Mouse (Mus musculus) heart, embryonic 14.5 days (tissue): Measurements from ENCODE around the gene Ssmem1. TPM values are rescaled to one million over a fixed set of nuclear protein-coding genes. Genes with fewer than 3 reads are reported as not detected.

Experiments used
- ATAC-seq: fragments of 200-750 bp; cut with Nextera tagmentation; 2 replicates; pipeline ENCODE4 v1.8.0; 2017; ENCODE audit warnings: low read depth, moderate TSS enrichment; ENCODE audit not compliant: insufficient number of reproducible peaks, insufficient read depth, low FRiP score
- H3K27ac ChIP-seq, 2 experiments: fragments of 200-500 bp in 1 of 2; fragments of 300-500 bp in 1 of 2; sonication (generic) in 1 of 2; replicated peaks in 1 of 2; 2 replicates each; pipeline ENCODE4 v1.5.1; 2012 to 2014; ENCODE audit warnings: low read depth in 2 of 2, low read length in 2 of 2, control low read depth in 1 of 2, mild to moderate bottlenecking in 1 of 2, mixed read lengths in 1 of 2; ENCODE audit not compliant: control insufficient read depth in 1 of 2, insufficient read depth in 1 of 2
- H3K27me3 ChIP-seq: fragments of 300-500 bp; sonication (generic); 2 replicates; pipeline ENCODE4 v1.6.1; 2014; ENCODE audit warnings: mild to moderate bottlenecking, low read length, control low read depth; ENCODE audit not compliant: control insufficient read depth, insufficient read depth
- H3K36me3 ChIP-seq: fragments of 300-500 bp; sonication (generic); 2 replicates; pipeline ENCODE4 v1.6.1; 2014; ENCODE audit warnings: mild to moderate bottlenecking, control low read depth, low read length, mixed read lengths; ENCODE audit not compliant: control insufficient read depth, insufficient read depth
- H3K4me1 ChIP-seq, 2 experiments: fragments of 200-500 bp in 1 of 2; fragments of 300-500 bp in 1 of 2; sonication (generic) in 1 of 2; 2 replicates each; pipeline ENCODE4 v1.6.1; 2012 to 2014; ENCODE audit warnings: low read length in 2 of 2, control low read depth in 1 of 2, mixed read lengths in 1 of 2; ENCODE audit not compliant: control insufficient read depth in 2 of 2, insufficient read depth in 2 of 2
- H3K4me2 ChIP-seq: fragments of 300-500 bp; sonication (generic); 2 replicates; pipeline ENCODE4 v1.6.1; 2014; ENCODE audit warnings: mild to moderate bottlenecking, low read length
- H3K4me3 ChIP-seq, 2 experiments: fragments of 200-500 bp in 1 of 2; fragments of 300-500 bp in 1 of 2; sonication (generic) in 1 of 2; 2 replicates each; pipeline ENCODE4 v1.5.1; 2012 to 2014; ENCODE audit warnings: low read length in 2 of 2, mild to moderate bottlenecking in 2 of 2, control low read depth in 1 of 2, low read depth in 1 of 2, moderate library complexity in 1 of 2; ENCODE audit not compliant: control insufficient read depth in 1 of 2, insufficient read depth in 1 of 2
- H3K9ac ChIP-seq: fragments of 300-500 bp; sonication (generic); 2 replicates; pipeline ENCODE4 v1.6.1; 2014; ENCODE audit warnings: mild to moderate bottlenecking, low read length
- H3K9me3 ChIP-seq: fragments of 300-500 bp; sonication (generic); 2 replicates; pipeline ENCODE4 v1.6.1; 2016; ENCODE audit warnings: low read length, control low read depth; ENCODE audit not compliant: control insufficient read depth
- WGBS: fragments of 180-500 bp; shearing (Covaris S2); extraction: QIAGEN DNeasy Blood & Tissue Kit; methylation state at CpG from one replicate; pipeline ENCODE4 v1.1.7; 2014; 5-methylcytosine and 5-hydroxymethylcytosine counted together
- polyA plus RNA-seq: library from polyadenylated mRNA; unstranded; fragments of >200 nt; fragmentation: Nextera tagmentation; extraction: Ambion mirVana; gene quantifications from 2 replicates; pipeline ENCODE4 v1.2.1, GENCODE M21; 2014

Gene Ssmem1
- polyA plus RNA-seq, 1 experiment from 2014 or later: not detected

DNA sequence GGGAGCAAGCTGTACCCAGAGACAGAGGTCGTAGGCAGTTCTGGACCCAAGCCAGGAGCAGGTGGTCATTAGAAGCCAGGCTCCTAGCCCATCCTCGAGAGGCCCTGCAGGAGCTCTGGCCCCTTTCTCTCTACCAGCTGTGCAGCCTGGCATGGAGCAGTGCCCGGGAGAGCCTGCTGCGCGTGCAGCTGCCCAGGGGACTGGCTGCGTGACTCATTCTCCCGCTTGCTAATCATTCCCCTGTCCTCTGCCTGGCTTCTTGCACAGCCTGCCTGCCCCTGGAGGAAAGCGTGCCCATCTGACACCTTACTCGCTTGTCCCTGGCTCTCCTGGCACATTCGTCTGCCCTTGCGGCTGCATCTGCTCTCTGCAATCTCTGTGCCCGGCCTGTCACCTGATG lies 40.3 kb upstream of the Ssmem1 start:
- 0 out of 4 replicates have a peak, but pooled peaks cover 3 to 5% of the 10 kb centered on the region in 2 experiments for H3K4me1 ChIP-seq
- no peak overlapping the region for H3K4me2 ChIP-seq
- no peaks in the 10 kb centered on the region for H3K9me3 ChIP-seq
- H3K4me3 ChIP-seq: no peak overlapping the region
- no peaks in the 10 kb centered on the region for H3K36me3 ChIP-seq
- H3K9ac ChIP-seq: no peak overlapping the region
- H3K27ac ChIP-seq: no peak overlapping the region
- no peaks in the 10 kb centered on the region for H3K27me3 ChIP-seq
- no peak for ATAC-seq
- WGBS: 75% methylated on average over 12 of the region's 12 CpGs

DNA sequence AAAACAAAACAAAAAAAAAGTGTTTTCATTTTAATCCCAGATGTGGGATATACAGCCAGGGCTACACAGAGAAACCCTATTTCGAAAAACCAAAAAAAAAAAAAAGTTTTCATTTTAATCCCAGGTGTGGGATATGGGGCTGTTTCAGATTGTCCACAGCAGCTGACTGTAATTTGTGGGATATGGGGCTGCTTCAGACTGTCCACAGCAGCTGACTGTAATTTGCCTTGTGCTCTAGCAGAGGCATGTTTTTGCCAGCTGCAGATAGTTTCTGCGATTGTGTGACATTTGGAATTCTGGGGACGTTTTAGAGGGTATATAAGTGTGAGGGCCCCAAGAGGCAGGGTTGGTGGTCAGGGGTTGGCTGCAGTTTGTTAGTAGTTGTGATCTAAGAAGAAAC lies 37.9 kb upstream of the Ssmem1 start:
- Histone ChIP-seq H3K9ac (no peak overlapping the region), H3K9me3 (no peaks in the 10 kb centered on the region), H3K4me2 (no peak overlapping the region), H3K27ac (no peak overlapping the region), H3K36me3 (no peaks in the 10 kb centered on the region), H3K4me3 (no peak overlapping the region), H3K4me1 (0 out of 4 replicates have a peak, but pooled peaks cover 3 to 5% of the 10 kb centered on the region in 2 experiments), H3K27me3 (no peaks in the 10 kb centered on the region)
- no peak for ATAC-seq
- 75% methylated on average over 3 of the region's 3 CpGs for WGBS

- H3K4me3 ChIP-seq: no peak overlapping the region
- no peak overlapping the region for H3K9ac ChIP-seq
- no peaks in the 10 kb centered on the region for H3K9me3 ChIP-seq
- H3K27ac ChIP-seq: no peak overlapping the region
- ATAC-seq: no peak
- no peaks in the 10 kb centered on the region for H3K27me3 ChIP-seq
- 61% methylated on average over 10 of the region's 10 CpGs for WGBS
- H3K36me3 ChIP-seq: peaks cover 34% of the 10 kb centered on the region
- no peak overlapping the region for H3K4me2 ChIP-seq
- H3K4me1 ChIP-seq: no peaks in the 10 kb centered on the region
Measured at GRCm38 (mm10) chr6:30476025-30476765, 33.5 kb upstream of the Ssmem1 start.

- Histone ChIP-seq H3K4me2 (no peak overlapping the region), H3K4me3 (no peak overlapping the region), H3K4me1 (no peaks in the 10 kb centered on the region), H3K9me3 (no peaks in the 10 kb centered on the region), H3K36me3 (peaks cover 45% of the 10 kb centered on the region), H3K27ac (no peak overlapping the region), H3K9ac (no peak overlapping the region), H3K27me3 (no peaks in the 10 kb centered on the region)
- no peak for ATAC-seq
- 86% methylated on average over 8 of the region's 8 CpGs for WGBS
Measured at GRCm38 (mm10) chr6:30477210-30477714, 32.4 kb upstream of the Ssmem1 start.

- no peak overlapping the region for H3K4me2 ChIP-seq
- H3K27ac ChIP-seq: no peak overlapping the region
- H3K4me3 ChIP-seq: no peak overlapping the region
- no peaks in the 10 kb centered on the region for H3K4me1 ChIP-seq
- 91% methylated on average over 6 of the region's 6 CpGs for WGBS
- no peak for ATAC-seq
- H3K9ac ChIP-seq: no peak overlapping the region
- H3K27me3 ChIP-seq: no peaks in the 10 kb centered on the region
- peaks cover 50% of the 10 kb centered on the region for H3K36me3 ChIP-seq
- H3K9me3 ChIP-seq: no peaks in the 10 kb centered on the region
Measured at GRCm38 (mm10) chr6:30477784-30478183, 31.9 kb upstream of the Ssmem1 start.

GRCm38 (mm10) chr6:30479418-30479817 lies 30.2 kb upstream of the Ssmem1 start:
- no peak for ATAC-seq
- H3K9ac ChIP-seq: no peak overlapping the region
- no peak overlapping the region for H3K4me3 ChIP-seq
- H3K27me3 ChIP-seq: no peaks in the 10 kb centered on the region
- H3K9me3 ChIP-seq: no peaks in the 10 kb centered on the region
- no peak overlapping the region; a peak in 1 of 4 replicates for H3K27ac ChIP-seq
- peaks cover 66% of the 10 kb centered on the region for H3K36me3 ChIP-seq
- no peaks in the 10 kb centered on the region for H3K4me1 ChIP-seq
- no peak overlapping the region for H3K4me2 ChIP-seq
- WGBS: 58% methylated on average over 3 of the region's 3 CpGs

GRCm38 (mm10) chr6:30482908-30483307 lies 26.7 kb upstream of the Ssmem1 start:
- Histone ChIP-seq H3K9ac (no peak overlapping the region), H3K9me3 (no peaks in the 10 kb centered on the region), H3K4me3 (no peak overlapping the region), H3K36me3 (peaks cover 99% of the 10 kb centered on the region), H3K4me1 (no peaks in the 10 kb centered on the region), H3K27ac (no peak overlapping the region), H3K27me3 (no peaks in the 10 kb centered on the region), H3K4me2 (no peak overlapping the region)
- ATAC-seq: no peak
- 91% methylated on average over 2 of the region's 2 CpGs for WGBS

GRCm38 (mm10) chr6:30486504-30486903 lies 23.1 kb upstream of the Ssmem1 start:
- H3K27ac ChIP-seq: no peak overlapping the region
- no peak overlapping the region for H3K9ac ChIP-seq
- no peak for ATAC-seq
- no peak overlapping the region for H3K4me2 ChIP-seq
- 85% methylated on average over 6 of the region's 6 CpGs for WGBS
- H3K4me3 ChIP-seq: no peak overlapping the region
- no peaks in the 10 kb centered on the region for H3K27me3 ChIP-seq
- H3K4me1 ChIP-seq: no peaks in the 10 kb centered on the region
- no peaks in the 10 kb centered on the region for H3K9me3 ChIP-seq
- peaks cover 97% of the 10 kb centered on the region for H3K36me3 ChIP-seq
